Mouse (Mus musculus) heart, embryonic 15.5 days (tissue): ENCODE measurements around the gene Fzr1. TPM values are rescaled to one million over a fixed set of nuclear protein-coding genes. Genes with fewer than 3 reads are reported as not detected.

Experiments
- microRNA-seq: library from miRNA; unstranded; fragments of <30 nt; microRNA quantifications from one replicate; pipeline ENCODE4, GENCODE M21; 2016
- polyA plus RNA-seq: library from polyadenylated mRNA; unstranded; fragments of >200 nt; fragmentation: Nextera tagmentation; extraction: Ambion mirVana; gene quantifications from 2 replicates; pipeline ENCODE4 v1.2.1, GENCODE M21; 2015

Gene Fzr1
- polyA plus RNA-seq, 1 experiment from 2014 or later: 66.5 TPM

Small RNA genes within 50 kb of the gene (microRNA-seq; reads per million reads assigned to microRNA genes)
- gene Mir1191b (1.7 reads per million), gene Mir6913 (not detected)

Other genes starting within 250 kb of the Fzr1 start
- 25.6 and 31.0 TPM in 2 replicates for gene Zbtb7a, start 243.3 kb downstream of the Fzr1 start, polyA plus RNA-seq
- 29.1 and 41.6 TPM in 2 replicates for gene Pias4, start 210.6 kb downstream of the Fzr1 start, polyA plus RNA-seq
- gene Eef2, start 201.9 kb downstream of the Fzr1 start, polyA plus RNA-seq: 350 and 441 TPM in 2 replicates
- gene Dapk3, start 195.5 kb downstream of the Fzr1 start, polyA plus RNA-seq: 38.4 and 43.1 TPM in 2 replicates
- gene 4930442H23Rik, start 194.7 kb downstream of the Fzr1 start, polyA plus RNA-seq: not detected in 2 replicates
- 7.3 and 9.1 TPM in 2 replicates for gene Nmrk2, start 176.5 kb downstream of the Fzr1 start, polyA plus RNA-seq
- 0.25 and 1.1 TPM in 2 replicates for gene Atcay, start 147.7 kb downstream of the Fzr1 start, polyA plus RNA-seq
- 6.0 and 7.5 TPM in 2 replicates for gene Zfr2, start 145.4 kb downstream of the Fzr1 start, polyA plus RNA-seq
- 1.6 and 3.6 TPM in 2 replicates for gene Matk, start 125.6 kb downstream of the Fzr1 start, polyA plus RNA-seq
- 208 and 226 TPM in 2 replicates for gene Mrpl54, start 111.6 kb downstream of the Fzr1 start, polyA plus RNA-seq
- 42.3 and 61.2 TPM in 2 replicates for gene Apba3, start 111.6 kb downstream of the Fzr1 start, polyA plus RNA-seq
- 3.2 and 4.3 TPM in 2 replicates for gene Tjp3, start 86.9 kb downstream of the Fzr1 start, polyA plus RNA-seq
- gene Pip5k1c, start 85.6 kb downstream of the Fzr1 start, polyA plus RNA-seq: 26.2 and 38.2 TPM in 2 replicates
- gene Cactin, start 57.4 kb downstream of the Fzr1 start, polyA plus RNA-seq: 23.5 and 34.1 TPM in 2 replicates
- gene Tbxa2r, start 49.8 kb downstream of the Fzr1 start, polyA plus RNA-seq: 11.3 and 17.9 TPM in 2 replicates
- 0.04 TPM in 1 of 2 replicates, not detected in the other for gene Gipc3, start 35.2 kb downstream of the Fzr1 start, polyA plus RNA-seq
- 82.8 and 83.4 TPM in 2 replicates for gene Hmg20b, start 28.0 kb downstream of the Fzr1 start, polyA plus RNA-seq
- gene Mfsd12, start 21.0 kb downstream of the Fzr1 start, polyA plus RNA-seq: 11.7 and 22.3 TPM in 2 replicates
- 0.81 and 2.2 TPM in 2 replicates for gene 4930404N11Rik, start 12.7 kb downstream of the Fzr1 start, polyA plus RNA-seq
- gene Dohh, start 5.9 kb upstream of the Fzr1 start, polyA plus RNA-seq: 65.2 and 79.9 TPM in 2 replicates
- 2.2 and 2.3 TPM in 2 replicates for gene Gm48551, start 6.0 kb upstream of the Fzr1 start, polyA plus RNA-seq
- 0.84 and 0.91 TPM in 2 replicates for gene Gm48552, start 10.5 kb upstream of the Fzr1 start, polyA plus RNA-seq
- 3.9 and 4.1 TPM in 2 replicates for gene Smim24, start 14.5 kb upstream of the Fzr1 start, polyA plus RNA-seq
- 60.9 and 71.2 TPM in 2 replicates for gene Nfic, start 77.1 kb upstream of the Fzr1 start, polyA plus RNA-seq
- 0.08 and 0.41 TPM in 2 replicates for gene Celf5, start 104.2 kb upstream of the Fzr1 start, polyA plus RNA-seq
- 43.6 and 63.4 TPM in 2 replicates for gene Ncln, start 117.9 kb upstream of the Fzr1 start, polyA plus RNA-seq
- gene S1pr4, start 121.6 kb upstream of the Fzr1 start, polyA plus RNA-seq: 0.47 and 1.5 TPM in 2 replicates
- gene Gna15, start 145.7 kb upstream of the Fzr1 start, polyA plus RNA-seq: 0.64 and 1.6 TPM in 2 replicates
- gene Gna11, start 166.7 kb upstream of the Fzr1 start, polyA plus RNA-seq: 52.1 and 64.1 TPM in 2 replicates
- 650 and 761 TPM in 2 replicates for gene Aes, start 181.0 kb upstream of the Fzr1 start, polyA plus RNA-seq
- gene Tle2, start 196.0 kb upstream of the Fzr1 start, polyA plus RNA-seq: 23.6 and 29.3 TPM in 2 replicates
- 23.9 and 30.5 TPM in 2 replicates for gene Tle6, start 222.6 kb upstream of the Fzr1 start, polyA plus RNA-seq
- 0.48 and 0.72 TPM in 2 replicates for gene BC025920, start 227.8 kb upstream of the Fzr1 start, polyA plus RNA-seq
- gene Sirt6, start 249.3 kb upstream of the Fzr1 start, polyA plus RNA-seq: 20.8 and 26.7 TPM in 2 replicates